Mouse (Mus musculus): Measurements from ENCODE around the gene Tmem104.

GRCm38 (mm10) chr11:115181913-115182638 is 5.2 kb upstream of the Tmem104 start:
- TF ChIP-seq CTCF (IDR thresholded peaks at IDR 0.05; ENCODE audit: insufficient read depth, low read depth, low read length) (peak; percentile 89), POLR2A (IDR thresholded peaks at IDR 0.05; ENCODE audit: insufficient read depth, low read depth, low read length) (no peak)
